Mouse (Mus musculus) urinary bladder, postnatal 14 days (tissue): ENCODE measurements around the gene A830031A19Rik.

Experiments
- DNase-seq: peaks from one replicate; pipeline ENCODE4 v3.0.0; 2021; ENCODE audit warnings: low spot score

A830031A19Rik gene

GRCm38 (mm10) chr11:24095656-24096353, 21.0 kb upstream of the A830031A19Rik start:
- DNase-seq, result no peak

GRCm38 (mm10) chr11:24095236-24095635, 20.4 kb upstream of the A830031A19Rik start:
- DNase-seq, result no peak

- DNase-seq, result no peak
Observed at GRCm38 (mm10) chr11:24094086-24094487, 19.2 kb upstream of the A830031A19Rik start.

GRCm38 (mm10) chr11:24092618-24093017, 17.8 kb upstream of the A830031A19Rik start:
- DNase-seq, result no peak

GRCm38 (mm10) chr11:24091393-24092080, 16.7 kb upstream of the A830031A19Rik start:
- DNase-seq, result no peak

- no peak for DNase-seq
Observed at GRCm38 (mm10) chr11:24090443-24090842, 15.6 kb upstream of the A830031A19Rik start.

- no peak for DNase-seq
Observed at GRCm38 (mm10) chr11:24087069-24087468, 12.2 kb upstream of the A830031A19Rik start.

GRCm38 (mm10) chr11:24085986-24086385, 11.1 kb upstream of the A830031A19Rik start:
- DNase-seq, result no peak

GRCm38 (mm10) chr11:24084590-24084989, 9.7 kb upstream of the A830031A19Rik start:
- DNase-seq, result no peak

- no peak for DNase-seq
Observed at GRCm38 (mm10) chr11:24084077-24084476, 9.2 kb upstream of the A830031A19Rik start.

- DNase-seq, result no peak
Observed at GRCm38 (mm10) chr11:24083423-24083822, 8.6 kb upstream of the A830031A19Rik start.

- DNase-seq, result no peak
Observed at GRCm38 (mm10) chr11:24083076-24083405, 8.2 kb upstream of the A830031A19Rik start.

GRCm38 (mm10) chr11:24082385-24083075, 7.7 kb upstream of the A830031A19Rik start:
- no peak for DNase-seq

GRCm38 (mm10) chr11:24081687-24082384, 7.0 kb upstream of the A830031A19Rik start:
- DNase-seq, result peak; percentile 31

- DNase-seq, result peak; percentile 47
Observed at GRCm38 (mm10) chr11:24081016-24081686, 6.3 kb upstream of the A830031A19Rik start.

GRCm38 (mm10) chr11:24080541-24080940, 5.7 kb upstream of the A830031A19Rik start:
- no peak for DNase-seq

- DNase-seq, result peak; percentile 27
Observed at GRCm38 (mm10) chr11:24079392-24080391, 4.8 kb upstream of the A830031A19Rik start.

GRCm38 (mm10) chr11:24078706-24079316, 4.0 kb upstream of the A830031A19Rik start:
- DNase-seq, result no peak

- no peak for DNase-seq
Observed at GRCm38 (mm10) chr11:24077795-24078705, 3.2 kb upstream of the A830031A19Rik start, which contains the start of gene Bcl11a. Gene Bcl11a (plus strand): TSS chr11:24078056.
